Mouse (Mus musculus): ENCODE data around the gene Fam111a.

DNA sequence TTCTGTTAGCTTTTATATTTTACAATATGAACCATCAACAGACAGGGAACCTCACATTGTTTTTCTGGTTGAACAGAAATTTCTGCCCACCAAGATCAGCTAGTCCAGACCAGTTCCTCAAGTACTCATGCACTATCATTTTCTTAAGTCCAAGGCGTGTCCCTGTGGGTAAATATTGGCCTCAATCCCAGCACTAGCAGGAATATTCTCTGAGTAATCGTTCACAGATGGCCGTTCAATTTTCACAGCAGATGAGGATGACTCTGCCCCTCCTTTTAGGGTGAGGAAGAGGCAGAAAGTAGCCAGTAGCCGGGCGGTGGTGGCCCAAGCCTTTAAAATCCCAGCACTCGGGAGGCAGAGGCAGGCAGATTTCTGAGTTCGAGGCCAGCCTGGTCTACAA, 29.6 kb downstream of the Fam111a start:
- TF ChIP-seq CTCF (IDR thresholded peaks at IDR 0.05; ENCODE audit: borderline replicate concordance, extremely low read depth, insufficient read depth, insufficient read length) (no peak), POLR2A (IDR thresholded peaks at IDR 0.05; ENCODE audit: borderline replicate concordance, extremely low read depth, insufficient read depth, insufficient read length, poor library complexity, severe bottlenecking) (no peak)

Measured in brain, embryonic 14.5 days (tissue).